In genomic region chr1:43535519-43536000, GRCm38 (mm10) we compare ENCODE assay signal across 9 mouse cellular contexts.
DNase-seq lines count a peak whose midpoint lies in the region; ATAC-seq and TF ChIP-seq lines count a peak whose summit lies in the region.
"Had no signal": no experiment of that assay in that cellular context is flagged by ENCODE, and none has a peak within 500 bp of the region (broad histone marks: within the 10 kb centered on the region; RNA-seq: fewer than 3 reads in every experiment).

No protein-coding gene starts in this region.

- H3K4me1 ChIP-seq in hindbrain, embryonic 15.5 days (replicated peaks), result peaks cover 18% of the 10 kb centered on the region
- H3K4me1 ChIP-seq in hindbrain, embryonic 11.5 days (replicated peaks; ENCODE audit: control insufficient read depth, insufficient read depth, low read length), result no peaks in the 10 kb centered on the region
- H3K4me1 ChIP-seq in liver, embryonic 16.5 days (ENCODE audit: control insufficient read depth, low read depth, low read length), result peaks cover 34% of the 10 kb centered on the region

- no peak for TF ChIP-seq CTCF in brain, embryonic 14.5 days (IDR thresholded peaks at IDR 0.05; ENCODE audit: borderline replicate concordance, extremely low read depth, insufficient read depth, insufficient read length)

- H3K4me2 ChIP-seq in hindbrain, embryonic 15.5 days, result no peak overlapping the region
- H3K4me2 ChIP-seq in hindbrain, embryonic 11.5 days (replicated peaks; ENCODE audit: low read depth, low read length), result no peak overlapping the region
- no peak overlapping the region for H3K4me2 ChIP-seq in liver, embryonic 16.5 days (ENCODE audit: low read depth, low read length)

- WGBS in hindbrain, embryonic 15.5 days, result 84% methylated on average over 6 of the region's 6 CpGs
- 89% methylated on average over 6 of the region's 6 CpGs for WGBS in hindbrain, embryonic 11.5 days
- 19% methylated on average over 6 of the region's 6 CpGs for WGBS in liver, embryonic 16.5 days (ENCODE audit: insufficient replicate concordance)

- no peaks in the 10 kb centered on the region for H3K27me3 ChIP-seq in hindbrain, embryonic 15.5 days
- no peaks in the 10 kb centered on the region for H3K27me3 ChIP-seq in hindbrain, embryonic 11.5 days (ENCODE audit: control insufficient read depth, insufficient read depth, low read length)
- no peaks in the 10 kb centered on the region for H3K27me3 ChIP-seq in liver, embryonic 16.5 days (ENCODE audit: control insufficient read depth, insufficient read depth, low read depth, low read length)

- no peaks in the 10 kb centered on the region for H3K9me3 ChIP-seq in hindbrain, embryonic 15.5 days
- H3K9me3 ChIP-seq in hindbrain, embryonic 11.5 days (ENCODE audit: control insufficient read depth, low read length), result no peaks in the 10 kb centered on the region
- no peaks in the 10 kb centered on the region for H3K9me3 ChIP-seq in liver, embryonic 16.5 days (replicated peaks; ENCODE audit: control insufficient read depth, low read length)

- peak overlapping the region; percentile 34; the same call in 1 of the 2 replicates for H3K27ac ChIP-seq in hindbrain, embryonic 15.5 days (replicated peaks)
- no peak overlapping the region for H3K27ac ChIP-seq in hindbrain, embryonic 11.5 days (ENCODE audit: low read depth, low read length)
- H3K27ac ChIP-seq in liver, embryonic 16.5 days (ENCODE audit: low read length), result no peak overlapping the region

- no peaks in the 10 kb centered on the region for H3K36me3 ChIP-seq in hindbrain, embryonic 15.5 days
- no peaks in the 10 kb centered on the region for H3K36me3 ChIP-seq in hindbrain, embryonic 11.5 days (ENCODE audit: control insufficient read depth, insufficient read depth, low read length)
- no peaks in the 10 kb centered on the region for H3K36me3 ChIP-seq in liver, embryonic 16.5 days (ENCODE audit: control insufficient read depth, insufficient read depth)

- no peak for ATAC-seq in hindbrain, embryonic 15.5 days (ENCODE audit: low FRiP score, low read depth)
- no peak for ATAC-seq in hindbrain, embryonic 11.5 days (ENCODE audit: low FRiP score)
- ATAC-seq in liver, embryonic 16.5 days (ENCODE audit: low read depth), result 0 out of 2 replicates have a peak, but pooled peaks have one; percentile 28
- no peak for ATAC-seq in inflammation-experienced regulatory T-cells, adult 6 months

- no peak overlapping the region for H3K9ac ChIP-seq in hindbrain, embryonic 15.5 days
- H3K9ac ChIP-seq in hindbrain, embryonic 11.5 days (ENCODE audit: low read depth, low read length), result no peak overlapping the region
- no peak overlapping the region for H3K9ac ChIP-seq in liver, embryonic 16.5 days (ENCODE audit: low read depth, low read length)

- DNase-seq in cerebellum, adult 9-10 months, result peak; percentile 44
- no peak for DNase-seq in cerebellum, adult 8-10 months
- DNase-seq in hindbrain, embryonic 11.5 days (ENCODE audit: low spot score), result no peak
- DNase-seq in brain, embryonic 14.5 days (ENCODE audit: low read depth), result peak; percentile 52
- no peak for DNase-seq in kidney, postnatal 14 days
- DNase-seq: B cell, adult 2 months had no signal

- no peak overlapping the region for H3K4me3 ChIP-seq in hindbrain, embryonic 15.5 days
- H3K4me3 ChIP-seq in hindbrain, embryonic 11.5 days (ENCODE audit: low read depth, low read length), result no peak overlapping the region
- H3K4me3 ChIP-seq in liver, embryonic 16.5 days (ENCODE audit: low read depth, low read length), result no peak overlapping the region

- TF ChIP-seq POLR2A in brain, embryonic 14.5 days (IDR thresholded peaks at IDR 0.05; ENCODE audit: borderline replicate concordance, extremely low read depth, insufficient read depth, insufficient read length, poor library complexity, severe bottlenecking), result no peak

Comparison
In these comparisons a context has a peak if more than half of its experiments do, and no peak if none do; other contexts are left out.
1. DNase-seq: peak in cerebellum, adult 9-10 months (single experiment) and brain, embryonic 14.5 days (single experiment); none in cerebellum, adult 8-10 months (single experiment), hindbrain, embryonic 11.5 days (single experiment) and kidney, postnatal 14 days (single experiment).